Comparison of ENCODE assay signal across 8 mouse cellular contexts in genomic region chr4:155784081-155784701, GRCm38 (mm10). TPM values are rescaled to one million over a fixed set of nuclear protein-coding genes. Genes with fewer than 3 reads are reported as not detected.
A peak's percentile ranks its signal among the peaks of the same experiment; 100 is the strongest.
DNase-seq lines count a peak whose midpoint lies in the region; ATAC-seq and TF ChIP-seq lines count a peak whose summit lies in the region.

No protein-coding gene starts in this region.

- H3K27ac ChIP-seq in embryonic facial prominence, embryonic 10.5 days (replicated peaks) = peak overlapping the region; percentile 94
- peak overlapping the region; percentile 98 for H3K27ac ChIP-seq in intestine, postnatal 0 days (ENCODE audit: low read depth, low read length)
- H3K27ac ChIP-seq in limb, embryonic 15.5 days = peak overlapping the region; percentile 80
- H3K27ac ChIP-seq in midbrain, embryonic 16.5 days (ENCODE audit: low read length) = peak overlapping the region; percentile 89

- peak overlapping the region; percentile 90 for H3K4me2 ChIP-seq in intestine, postnatal 0 days (replicated peaks; ENCODE audit: low read depth)
- peak overlapping the region; percentile 78 for H3K4me2 ChIP-seq in limb, embryonic 15.5 days
- peak overlapping the region; percentile 75 for H3K4me2 ChIP-seq in midbrain, embryonic 16.5 days (ENCODE audit: low read length)

- DNase-seq in 3134 (ENCODE audit: extremely low read depth, insufficient read length, low spot score) = peak; percentile 81
- peak; percentile 86 for DNase-seq in adrenal gland, postnatal 10 days
- DNase-seq in embryonic facial prominence, embryonic 10.5 days (ENCODE audit: low spot score) = peak; percentile 84
- DNase-seq in spleen, postnatal 10 days (ENCODE audit: low spot score in 2 of 2) = peak; percentile 87 to 89

- H3K4me1 ChIP-seq in embryonic facial prominence, embryonic 10.5 days = peaks cover 34% of the 10 kb centered on the region
- H3K4me1 ChIP-seq in intestine, postnatal 0 days (replicated peaks; ENCODE audit: control insufficient read depth, insufficient read depth, low read length) = peaks cover 6% of the 10 kb centered on the region
- peaks cover 14% of the 10 kb centered on the region for H3K4me1 ChIP-seq in limb, embryonic 15.5 days
- peaks cover 19% of the 10 kb centered on the region for H3K4me1 ChIP-seq in midbrain, embryonic 16.5 days (ENCODE audit: control insufficient read depth, insufficient read depth, low read length)

- TF ChIP-seq CTCF in intestine, postnatal 0 days (IDR thresholded peaks at IDR 0.05; ENCODE audit: low read depth) = peak; percentile 86

- H3K36me3 ChIP-seq in embryonic facial prominence, embryonic 10.5 days (replicated peaks) = no peaks in the 10 kb centered on the region
- H3K36me3 ChIP-seq in intestine, postnatal 0 days (ENCODE audit: control insufficient read depth, insufficient read depth) = no peaks in the 10 kb centered on the region
- H3K36me3 ChIP-seq in limb, embryonic 15.5 days = no peaks in the 10 kb centered on the region
- H3K36me3 ChIP-seq in midbrain, embryonic 16.5 days (ENCODE audit: control insufficient read depth, insufficient read depth, low read length) = no peaks in the 10 kb centered on the region

- peak overlapping the region; percentile 82 for H3K4me3 ChIP-seq in embryonic facial prominence, embryonic 10.5 days
- peak overlapping the region; percentile 70 for H3K4me3 ChIP-seq in intestine, postnatal 0 days (ENCODE audit: low read depth, low read length)
- peak overlapping the region; percentile 63 for H3K4me3 ChIP-seq in limb, embryonic 15.5 days
- H3K4me3 ChIP-seq in midbrain, embryonic 16.5 days (ENCODE audit: low read depth, low read length) = peak overlapping the region; percentile 60

- no peaks in the 10 kb centered on the region for H3K9me3 ChIP-seq in embryonic facial prominence, embryonic 10.5 days
- no peaks in the 10 kb centered on the region for H3K9me3 ChIP-seq in intestine, postnatal 0 days (ENCODE audit: control insufficient read depth)
- H3K9me3 ChIP-seq in limb, embryonic 15.5 days = no peaks in the 10 kb centered on the region
- H3K9me3 ChIP-seq in midbrain, embryonic 16.5 days (replicated peaks; ENCODE audit: control insufficient read depth, low read length, poor library complexity, severe bottlenecking) = no peaks in the 10 kb centered on the region

- peak; percentile 82 for ATAC-seq in granulocyte monocyte progenitor cell, adult 5-6 weeks (replicated peaks; ENCODE audit: poor library complexity, severe bottlenecking)
- peak; percentile 93 for ATAC-seq in intestine, postnatal 0 days
- peak; percentile 70 for ATAC-seq in limb, embryonic 15.5 days (ENCODE audit: insufficient number of reproducible peaks, low FRiP score, low TSS enrichment, low read depth)
- ATAC-seq in midbrain, embryonic 16.5 days = peak; percentile 92

- peak overlapping the region; percentile 74 for H3K9ac ChIP-seq in intestine, postnatal 0 days (ENCODE audit: low read depth, low read length)
- peak overlapping the region; percentile 82 for H3K9ac ChIP-seq in limb, embryonic 15.5 days
- H3K9ac ChIP-seq in midbrain, embryonic 16.5 days (ENCODE audit: low read depth, low read length) = peak overlapping the region; percentile 94

- under 1% methylated on average over 52 of the region's 52 CpGs for WGBS in embryonic facial prominence, embryonic 10.5 days
- under 1% methylated on average over 52 of the region's 52 CpGs for WGBS in intestine, postnatal 0 days
- under 1% methylated on average over 52 of the region's 52 CpGs for WGBS in limb, embryonic 15.5 days
- under 1% methylated on average over 51 of the region's 52 CpGs for WGBS in midbrain, embryonic 16.5 days

- H3K27me3 ChIP-seq in embryonic facial prominence, embryonic 10.5 days (replicated peaks; ENCODE audit: low read depth, poor library complexity, severe bottlenecking) = no peaks in the 10 kb centered on the region
- no peaks in the 10 kb centered on the region for H3K27me3 ChIP-seq in intestine, postnatal 0 days (replicated peaks; ENCODE audit: control insufficient read depth, insufficient read depth, low read length)
- no peaks in the 10 kb centered on the region for H3K27me3 ChIP-seq in limb, embryonic 15.5 days
- H3K27me3 ChIP-seq in midbrain, embryonic 16.5 days (ENCODE audit: control insufficient read depth, insufficient read depth, low read depth, low read length) = no peaks in the 10 kb centered on the region

RNA-seq across cellular contexts. Expression of gene Tmem88b, which starts 1.5 kb away (rescaled TPM):
- 1 to 10 TPM in 1 of 2 experiments, under 1 TPM in 1; 0.54 to 1.4 TPM for total RNA-seq in adrenal gland, postnatal 10 days (2021)
- polyA plus RNA-seq in embryonic facial prominence, embryonic 10.5 days (2016; fragmentation: Nextera tagmentation; extraction: Ambion mirVana) = 0.59 and 0.61 TPM in 2 replicates
- not detected in 2 replicates for total RNA-seq in granulocyte monocyte progenitor cell, adult 5-6 weeks (2014; fragmentation: Nextera tagmentation)
- total RNA-seq in granulocyte monocyte progenitor cell, adult 5-6 weeks (2017) = not detected in 2 replicates
- 0.64 and 0.68 TPM in 2 replicates for polyA plus RNA-seq in intestine, postnatal 0 days (2015; fragmentation: Nextera tagmentation; extraction: Ambion mirVana)
- polyA plus RNA-seq in limb, embryonic 15.5 days (2015; fragmentation: Nextera tagmentation; extraction: Ambion mirVana) = 0.38 and 0.52 TPM in 2 replicates
- 0.85 and 1.1 TPM in 2 replicates for polyA plus RNA-seq in midbrain, embryonic 16.5 days (2015; fragmentation: Nextera tagmentation; extraction: Ambion mirVana)

RNA-seq across cellular contexts. Expression of gene Ankrd65, which starts 6.0 kb away (rescaled TPM):
- total RNA-seq in adrenal gland, postnatal 10 days (2021) = not detected
- 0.20 TPM in 1 of 2 replicates, not detected in the other for polyA plus RNA-seq in embryonic facial prominence, embryonic 10.5 days (2016; fragmentation: Nextera tagmentation; extraction: Ambion mirVana)
- not detected in 2 replicates for total RNA-seq in granulocyte monocyte progenitor cell, adult 5-6 weeks (2014; fragmentation: Nextera tagmentation)
- not detected in 2 replicates for total RNA-seq in granulocyte monocyte progenitor cell, adult 5-6 weeks (2017)
- polyA plus RNA-seq in intestine, postnatal 0 days (2015; fragmentation: Nextera tagmentation; extraction: Ambion mirVana) = not detected in 2 replicates
- not detected in 2 replicates for polyA plus RNA-seq in limb, embryonic 15.5 days (2015; fragmentation: Nextera tagmentation; extraction: Ambion mirVana)
- not detected in 2 replicates for polyA plus RNA-seq in midbrain, embryonic 16.5 days (2015; fragmentation: Nextera tagmentation; extraction: Ambion mirVana)

RNA-seq across cellular contexts. Expression of gene Vwa1, which starts 9.7 kb away (rescaled TPM):
- 1 to 10 TPM; 6.6 to 7.9 TPM for total RNA-seq in adrenal gland, postnatal 10 days (2021)
- polyA plus RNA-seq in embryonic facial prominence, embryonic 10.5 days (2016; fragmentation: Nextera tagmentation; extraction: Ambion mirVana) = 8.6 and 9.3 TPM in 2 replicates
- total RNA-seq in granulocyte monocyte progenitor cell, adult 5-6 weeks (2014; fragmentation: Nextera tagmentation) = not detected in 2 replicates
- total RNA-seq in granulocyte monocyte progenitor cell, adult 5-6 weeks (2017) = 0.26 and 0.36 TPM in 2 replicates
- 17.4 and 17.8 TPM in 2 replicates for polyA plus RNA-seq in intestine, postnatal 0 days (2015; fragmentation: Nextera tagmentation; extraction: Ambion mirVana)
- 17.6 and 21.3 TPM in 2 replicates for polyA plus RNA-seq in limb, embryonic 15.5 days (2015; fragmentation: Nextera tagmentation; extraction: Ambion mirVana)
- polyA plus RNA-seq in midbrain, embryonic 16.5 days (2015; fragmentation: Nextera tagmentation; extraction: Ambion mirVana) = 31.0 and 31.5 TPM in 2 replicates

RNA-seq across cellular contexts. Expression of gene Mrpl20, which starts 18.5 kb away (rescaled TPM):
- total RNA-seq in adrenal gland, postnatal 10 days (2021) = 100 to 1,000 TPM; 149 to 168 TPM
- polyA plus RNA-seq in embryonic facial prominence, embryonic 10.5 days (2016; fragmentation: Nextera tagmentation; extraction: Ambion mirVana) = 254 and 259 TPM in 2 replicates
- 191 and 198 TPM in 2 replicates for total RNA-seq in granulocyte monocyte progenitor cell, adult 5-6 weeks (2014; fragmentation: Nextera tagmentation)
- total RNA-seq in granulocyte monocyte progenitor cell, adult 5-6 weeks (2017) = 84.2 and 91.1 TPM in 2 replicates
- polyA plus RNA-seq in intestine, postnatal 0 days (2015; fragmentation: Nextera tagmentation; extraction: Ambion mirVana) = 203 and 212 TPM in 2 replicates
- 169 and 184 TPM in 2 replicates for polyA plus RNA-seq in limb, embryonic 15.5 days (2015; fragmentation: Nextera tagmentation; extraction: Ambion mirVana)
- polyA plus RNA-seq in midbrain, embryonic 16.5 days (2015; fragmentation: Nextera tagmentation; extraction: Ambion mirVana) = 243 and 257 TPM in 2 replicates

RNA-seq across cellular contexts. Expression of gene Atad3a, which starts 23.3 kb away (rescaled TPM):
- 100 to 1,000 TPM; 118 to 141 TPM for total RNA-seq in adrenal gland, postnatal 10 days (2021)
- 132 and 137 TPM in 2 replicates for polyA plus RNA-seq in embryonic facial prominence, embryonic 10.5 days (2016; fragmentation: Nextera tagmentation; extraction: Ambion mirVana)
- total RNA-seq in granulocyte monocyte progenitor cell, adult 5-6 weeks (2014; fragmentation: Nextera tagmentation) = 66.8 and 134 TPM in 2 replicates
- total RNA-seq in granulocyte monocyte progenitor cell, adult 5-6 weeks (2017) = 95.3 and 118 TPM in 2 replicates
- 39.6 and 40.4 TPM in 2 replicates for polyA plus RNA-seq in intestine, postnatal 0 days (2015; fragmentation: Nextera tagmentation; extraction: Ambion mirVana)
- 84.1 and 91.5 TPM in 2 replicates for polyA plus RNA-seq in limb, embryonic 15.5 days (2015; fragmentation: Nextera tagmentation; extraction: Ambion mirVana)
- 87.9 and 93.2 TPM in 2 replicates for polyA plus RNA-seq in midbrain, embryonic 16.5 days (2015; fragmentation: Nextera tagmentation; extraction: Ambion mirVana)

Comparison
In these comparisons a context has a peak if more than half of its experiments do, and no peak if none do; other contexts are left out.
1. Peak in every context shown above with its lines: DNase-seq, ATAC-seq, H3K4me3 ChIP-seq and H3K27ac ChIP-seq.